Mouse (Mus musculus): ENCODE measurements around the gene Ube2q2. TPM values are rescaled to one million over a fixed set of nuclear protein-coding genes. Genes with fewer than 3 reads are reported as not detected.
"Not testable (repeated sequence)": the region's sequence is repeated elsewhere in the genome, so short reads cannot be mapped to it uniquely, and the experiment has no call there.

Gene Ube2q2
- polyA plus RNA-seq, 1 experiment from 2014 or later, result 24.3 TPM

DNA sequence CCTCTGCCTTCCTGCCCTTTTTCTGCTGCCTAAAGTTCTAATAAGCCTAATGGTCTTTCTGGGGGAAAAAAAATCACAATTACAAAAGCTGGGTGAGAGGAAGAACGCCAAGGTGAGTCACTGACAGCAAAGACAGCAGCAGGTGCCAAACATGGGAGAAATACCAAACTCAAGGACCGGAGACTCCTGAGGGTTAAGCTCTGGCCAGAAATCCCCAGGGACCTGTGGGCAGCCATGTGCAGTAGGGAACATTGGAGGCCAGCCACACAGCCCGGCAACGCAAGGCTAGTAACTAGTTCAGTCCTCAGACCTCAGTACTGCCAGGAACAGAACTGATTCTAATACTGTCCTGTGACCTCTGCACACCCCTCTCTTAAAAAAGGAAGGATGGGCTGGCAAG lies 79.5 kb downstream of the Ube2q2 start:
- Histone ChIP-seq H3K36me3 (ENCODE audit: control insufficient read depth, insufficient read depth, low read length) (peaks cover 24% of the 10 kb centered on the region), H3K4me1 (ENCODE audit: control insufficient read depth, insufficient read depth, low read length) (no peaks in the 10 kb centered on the region), H3K9ac (ENCODE audit: low read length) (no peak overlapping the region), H3K27ac (ENCODE audit: low read depth, low read length) (no peak overlapping the region), H3K27me3 (replicated peaks; ENCODE audit: control insufficient read depth, insufficient read depth, low read length) (no peaks in the 10 kb centered on the region), H3K4me3 (ENCODE audit: low read depth, low read length) (no peak overlapping the region), H3K4me2 (ENCODE audit: low read length) (no peak overlapping the region), H3K9me3 (replicated peaks; ENCODE audit: control insufficient read depth, low read length) (no peaks in the 10 kb centered on the region)
- 92% methylated on average over 4 of the region's 4 CpGs for WGBS
- DNase-seq (ENCODE audit: low spot score) (no peak), ATAC-seq (no peak)

DNA sequence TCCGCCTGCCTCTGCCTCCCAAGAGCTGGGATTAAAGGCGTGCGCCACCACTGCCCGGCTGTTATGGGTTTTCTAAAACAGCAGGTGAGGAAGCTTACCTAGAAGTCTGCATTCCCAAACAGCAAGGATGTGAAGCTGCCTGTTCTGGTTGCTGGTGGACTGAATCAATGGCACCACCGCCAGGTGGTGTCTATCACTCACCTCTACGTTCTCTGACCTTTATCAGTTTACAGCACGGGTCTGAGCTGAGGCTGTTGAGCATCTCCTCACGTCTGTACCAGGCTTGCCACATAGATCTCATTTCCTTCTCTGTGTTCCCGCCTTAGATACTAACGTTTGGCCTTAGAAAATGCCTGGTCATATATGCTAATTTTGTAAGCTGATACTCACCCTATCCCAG lies 80.4 kb downstream of the Ube2q2 start:
- no peaks in the 10 kb centered on the region for H3K9me3 ChIP-seq (replicated peaks; ENCODE audit: control insufficient read depth, low read length)
- H3K27ac ChIP-seq (ENCODE audit: low read depth, low read length), result no peak overlapping the region
- no peaks in the 10 kb centered on the region for H3K4me1 ChIP-seq (ENCODE audit: control insufficient read depth, insufficient read depth, low read length)
- ATAC-seq (no peak), DNase-seq (ENCODE audit: low spot score) (no peak)
- WGBS, result 75% methylated on average over 10 of the region's 10 CpGs
- no peak overlapping the region for H3K4me2 ChIP-seq (ENCODE audit: low read length)
- H3K9ac ChIP-seq (ENCODE audit: low read length), result no peak overlapping the region
- H3K4me3 ChIP-seq (ENCODE audit: low read depth, low read length), result no peak overlapping the region
- H3K36me3 ChIP-seq (ENCODE audit: control insufficient read depth, insufficient read depth, low read length), result peaks cover 16% of the 10 kb centered on the region
- no peaks in the 10 kb centered on the region for H3K27me3 ChIP-seq (replicated peaks; ENCODE audit: control insufficient read depth, insufficient read depth, low read length)

DNA sequence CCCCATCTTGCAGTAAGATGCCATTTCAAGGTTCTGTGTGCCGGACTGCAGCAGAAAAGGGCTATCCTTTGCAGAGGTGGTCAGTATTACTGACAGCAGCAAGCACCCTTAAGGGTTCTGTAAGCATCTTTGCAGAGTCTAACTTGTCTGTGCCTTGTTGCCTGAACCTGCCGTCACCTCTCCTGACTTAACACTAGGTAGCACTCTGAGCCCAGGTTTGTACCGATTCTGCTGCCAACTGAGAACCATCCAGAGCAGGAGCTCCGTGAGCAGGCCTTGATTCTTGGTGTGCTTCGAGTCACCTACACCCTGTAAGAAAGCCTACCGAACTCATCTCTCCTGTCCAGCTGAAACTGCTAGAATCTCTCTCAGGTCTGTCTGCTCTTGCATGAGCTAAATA lies 82.9 kb downstream of the Ube2q2 start:
- Histone ChIP-seq H3K9ac (ENCODE audit: low read length) (no peak overlapping the region), H3K4me2 (ENCODE audit: low read length) (no peak overlapping the region), H3K4me1 (ENCODE audit: control insufficient read depth, insufficient read depth, low read length) (no peaks in the 10 kb centered on the region), H3K36me3 (ENCODE audit: control insufficient read depth, insufficient read depth, low read length) (no peaks in the 10 kb centered on the region), H3K9me3 (replicated peaks; ENCODE audit: control insufficient read depth, low read length) (no peaks in the 10 kb centered on the region), H3K27me3 (replicated peaks; ENCODE audit: control insufficient read depth, insufficient read depth, low read length) (no peaks in the 10 kb centered on the region), H3K27ac (ENCODE audit: low read depth, low read length) (no peak overlapping the region), H3K4me3 (ENCODE audit: low read depth, low read length) (no peak overlapping the region)
- DNase-seq (ENCODE audit: low spot score) (no peak), ATAC-seq (no peak)
- 70% methylated on average over 6 of the region's 6 CpGs for WGBS

DNA sequence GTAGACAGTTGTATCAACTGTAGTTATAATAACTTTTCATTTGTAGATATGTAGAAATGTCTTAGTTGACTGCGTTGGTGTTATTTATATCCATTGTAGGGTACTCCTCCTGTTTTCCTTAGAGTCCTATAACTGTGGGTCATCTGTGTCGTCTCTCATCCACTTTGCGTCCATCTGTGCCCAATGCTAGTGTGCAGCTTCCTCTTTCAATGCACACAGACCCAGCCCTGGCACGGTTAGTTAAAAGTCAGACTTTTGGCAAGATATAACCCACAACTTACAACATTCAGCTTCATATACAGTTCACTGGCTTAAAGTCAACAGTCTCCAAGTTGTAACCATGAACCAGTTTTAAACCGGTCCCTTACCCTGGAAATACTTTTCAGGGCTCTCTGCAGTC lies 83.5 kb downstream of the Ube2q2 start:
- 97% methylated on average over 5 of the region's 5 CpGs for WGBS
- Histone ChIP-seq H3K9me3 (replicated peaks; ENCODE audit: control insufficient read depth, low read length) (no peaks in the 10 kb centered on the region), H3K9ac (ENCODE audit: low read length) (no peak overlapping the region), H3K27me3 (replicated peaks; ENCODE audit: control insufficient read depth, insufficient read depth, low read length) (no peaks in the 10 kb centered on the region), H3K4me3 (ENCODE audit: low read depth, low read length) (no peak overlapping the region), H3K4me2 (ENCODE audit: low read length) (no peak overlapping the region), H3K36me3 (ENCODE audit: control insufficient read depth, insufficient read depth, low read length) (no peaks in the 10 kb centered on the region), H3K4me1 (ENCODE audit: control insufficient read depth, insufficient read depth, low read length) (no peaks in the 10 kb centered on the region), H3K27ac (ENCODE audit: low read depth, low read length) (no peak overlapping the region)
- DNase-seq (ENCODE audit: low spot score) (no peak), ATAC-seq (no peak)

DNA sequence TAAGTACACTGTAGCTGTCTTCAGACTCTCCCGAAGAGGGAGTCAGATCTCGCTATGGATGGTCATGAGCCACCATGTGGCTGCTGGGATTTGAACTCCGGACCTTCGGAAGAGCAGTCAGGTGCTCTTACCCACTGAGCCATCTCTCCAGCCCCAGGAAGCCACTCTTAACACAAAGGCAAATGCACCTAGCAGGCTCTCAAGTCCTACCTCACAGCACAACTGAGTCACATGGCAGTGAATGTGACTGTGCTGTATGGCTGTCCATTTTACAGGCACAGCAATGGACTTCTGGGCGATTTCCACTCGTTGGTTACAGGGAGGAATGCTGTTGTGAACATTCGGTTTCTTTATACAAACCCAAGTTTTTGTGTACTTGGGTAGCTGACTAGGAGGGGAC lies 83.9 kb downstream of the Ube2q2 start:
- 90% methylated on average over 7 of the region's 7 CpGs for WGBS
- Histone ChIP-seq H3K27ac (ENCODE audit: low read depth, low read length) (no peak overlapping the region), H3K9ac (ENCODE audit: low read length) (no peak overlapping the region), H3K4me3 (ENCODE audit: low read depth, low read length) (no peak overlapping the region), H3K36me3 (ENCODE audit: control insufficient read depth, insufficient read depth, low read length) (no peaks in the 10 kb centered on the region), H3K9me3 (replicated peaks; ENCODE audit: control insufficient read depth, low read length) (no peaks in the 10 kb centered on the region), H3K4me1 (ENCODE audit: control insufficient read depth, insufficient read depth, low read length) (no peaks in the 10 kb centered on the region), H3K27me3 (replicated peaks; ENCODE audit: control insufficient read depth, insufficient read depth, low read length) (no peaks in the 10 kb centered on the region), H3K4me2 (ENCODE audit: low read length) (no peak overlapping the region)
- no peak for DNase-seq (ENCODE audit: low spot score)
- no peak for ATAC-seq

DNA sequence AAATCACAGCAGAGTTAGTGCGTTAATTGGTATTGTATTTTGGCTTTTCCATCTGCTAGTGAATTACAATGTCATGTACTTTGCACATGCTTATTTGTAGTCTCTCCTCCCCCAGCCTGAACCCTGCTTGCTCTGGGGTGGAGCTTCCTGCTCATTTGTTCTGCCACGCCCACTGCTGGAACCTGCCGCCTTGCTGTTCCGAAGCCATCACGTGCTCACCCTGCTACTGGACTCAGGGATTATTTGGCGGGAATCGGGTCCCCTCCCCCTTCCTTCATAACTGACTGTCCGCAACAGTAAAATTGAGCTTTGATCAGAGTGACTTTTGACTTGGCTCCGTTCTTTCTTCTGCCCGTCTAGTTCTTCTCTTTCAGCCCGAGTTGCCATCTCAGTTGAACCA lies 84.4 kb downstream of the Ube2q2 start:
- 74% methylated on average over 11 of the region's 11 CpGs for WGBS

DNA sequence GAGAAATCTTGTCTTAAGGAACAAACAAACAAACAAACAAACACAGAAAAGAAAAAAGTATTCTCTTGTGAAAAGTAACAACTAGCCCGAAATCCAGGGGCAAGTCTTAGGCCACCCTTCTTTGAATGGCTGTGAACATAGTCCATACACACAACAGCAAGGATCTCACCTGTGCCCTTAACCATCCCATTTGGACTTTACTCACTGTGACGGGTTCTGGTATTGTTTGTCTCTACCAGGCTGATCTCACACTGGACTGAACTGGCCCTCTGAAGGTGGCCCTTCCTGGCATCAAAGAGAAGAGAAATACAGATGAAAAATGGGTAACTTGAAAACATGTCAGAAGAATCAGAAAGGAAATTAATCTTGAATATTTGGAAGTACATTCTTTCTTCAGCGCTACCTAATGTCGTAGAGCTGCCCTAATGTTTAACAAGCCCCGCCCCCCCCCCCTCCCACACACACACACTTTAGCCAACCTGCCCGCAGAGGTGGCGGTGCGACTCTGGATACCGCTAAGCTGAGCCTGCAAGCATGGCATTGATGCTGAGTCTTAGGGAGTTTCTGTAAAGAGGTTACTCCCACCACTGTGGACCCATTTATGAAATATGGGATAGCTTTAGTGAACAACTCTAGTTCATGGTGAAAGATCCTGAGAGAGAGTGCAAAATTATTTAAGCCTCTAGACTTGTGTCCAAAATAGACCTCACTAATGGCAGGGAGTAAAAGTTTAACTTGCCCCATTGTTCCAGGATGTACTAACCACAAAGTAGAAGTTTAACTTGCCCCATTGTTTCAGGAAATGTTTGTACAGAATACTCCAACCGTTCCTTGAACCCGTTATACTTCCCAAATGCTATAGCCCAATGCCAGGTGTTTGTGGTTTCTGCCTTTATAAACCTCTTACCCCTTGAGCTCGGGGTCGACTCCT lies 87.8 kb downstream of the Ube2q2 start:
- DNase-seq (ENCODE audit: low spot score), result no peak
- 82% methylated on average over 13 of the region's 13 CpGs for WGBS
- no peaks in the 10 kb centered on the region for H3K27me3 ChIP-seq (replicated peaks; ENCODE audit: control insufficient read depth, insufficient read depth, low read length)
- no peak overlapping the region for H3K9ac ChIP-seq (ENCODE audit: low read length)
- H3K4me3 ChIP-seq (ENCODE audit: low read depth, low read length), result no peak overlapping the region
- no peak overlapping the region for H3K27ac ChIP-seq (ENCODE audit: low read depth, low read length)
- H3K4me1 ChIP-seq (ENCODE audit: control insufficient read depth, insufficient read depth, low read length), result no peaks in the 10 kb centered on the region
- H3K9me3 ChIP-seq (replicated peaks; ENCODE audit: control insufficient read depth, low read length), result no peaks in the 10 kb centered on the region
- no peaks in the 10 kb centered on the region for H3K36me3 ChIP-seq (ENCODE audit: control insufficient read depth, insufficient read depth, low read length)
- no peak for ATAC-seq
- no peak overlapping the region for H3K4me2 ChIP-seq (ENCODE audit: low read length)

More for the DNA sequence above, 84.4 kb downstream of the Ube2q2 start:
- not testable (repeated sequence) for H3K4me1 ChIP-seq (ENCODE audit: control insufficient read depth, insufficient read depth, low read length); H3K27me3 ChIP-seq (replicated peaks; ENCODE audit: control insufficient read depth, insufficient read depth, low read length); H3K4me2 ChIP-seq (ENCODE audit: low read length); DNase-seq (ENCODE audit: low spot score); H3K4me3 ChIP-seq (ENCODE audit: low read depth, low read length); H3K36me3 ChIP-seq (ENCODE audit: control insufficient read depth, insufficient read depth, low read length); H3K27ac ChIP-seq (ENCODE audit: low read depth, low read length); ATAC-seq; H3K9me3 ChIP-seq (replicated peaks; ENCODE audit: control insufficient read depth, low read length); H3K9ac ChIP-seq (ENCODE audit: low read length)

DNA sequence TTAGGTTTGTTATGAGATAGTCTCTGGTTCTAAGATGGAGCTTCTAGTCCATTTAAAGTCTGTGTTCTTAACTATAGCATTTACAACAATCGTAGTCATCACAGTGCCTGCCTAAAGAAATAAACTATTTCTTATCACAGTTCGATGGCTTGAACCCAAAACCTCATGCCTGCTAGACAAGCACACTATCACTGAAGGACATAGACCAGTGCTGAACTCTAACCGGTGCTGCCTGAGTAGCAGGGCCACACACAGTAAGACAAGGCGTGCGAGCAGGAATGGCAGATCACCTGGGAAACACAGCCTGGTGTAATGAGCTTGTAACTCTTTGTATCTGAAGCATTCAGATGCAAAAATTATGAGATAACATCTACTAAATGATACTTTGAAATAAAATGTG lies 92.2 kb downstream of the Ube2q2 start:
- no peaks in the 10 kb centered on the region for H3K4me1 ChIP-seq (ENCODE audit: control insufficient read depth, insufficient read depth, low read length)
- no peak overlapping the region for H3K4me2 ChIP-seq (ENCODE audit: low read length)
- 92% methylated on average over 5 of the region's 5 CpGs for WGBS
- DNase-seq (ENCODE audit: low spot score) (no peak), ATAC-seq (no peak)
- no peaks in the 10 kb centered on the region for H3K9me3 ChIP-seq (replicated peaks; ENCODE audit: control insufficient read depth, low read length)
- no peak overlapping the region for H3K9ac ChIP-seq (ENCODE audit: low read length)
- no peaks in the 10 kb centered on the region for H3K36me3 ChIP-seq (ENCODE audit: control insufficient read depth, insufficient read depth, low read length)
- no peaks in the 10 kb centered on the region for H3K27me3 ChIP-seq (replicated peaks; ENCODE audit: control insufficient read depth, insufficient read depth, low read length)
- no peak overlapping the region for H3K27ac ChIP-seq (ENCODE audit: low read depth, low read length)
- no peak overlapping the region for H3K4me3 ChIP-seq (ENCODE audit: low read depth, low read length)

DNA sequence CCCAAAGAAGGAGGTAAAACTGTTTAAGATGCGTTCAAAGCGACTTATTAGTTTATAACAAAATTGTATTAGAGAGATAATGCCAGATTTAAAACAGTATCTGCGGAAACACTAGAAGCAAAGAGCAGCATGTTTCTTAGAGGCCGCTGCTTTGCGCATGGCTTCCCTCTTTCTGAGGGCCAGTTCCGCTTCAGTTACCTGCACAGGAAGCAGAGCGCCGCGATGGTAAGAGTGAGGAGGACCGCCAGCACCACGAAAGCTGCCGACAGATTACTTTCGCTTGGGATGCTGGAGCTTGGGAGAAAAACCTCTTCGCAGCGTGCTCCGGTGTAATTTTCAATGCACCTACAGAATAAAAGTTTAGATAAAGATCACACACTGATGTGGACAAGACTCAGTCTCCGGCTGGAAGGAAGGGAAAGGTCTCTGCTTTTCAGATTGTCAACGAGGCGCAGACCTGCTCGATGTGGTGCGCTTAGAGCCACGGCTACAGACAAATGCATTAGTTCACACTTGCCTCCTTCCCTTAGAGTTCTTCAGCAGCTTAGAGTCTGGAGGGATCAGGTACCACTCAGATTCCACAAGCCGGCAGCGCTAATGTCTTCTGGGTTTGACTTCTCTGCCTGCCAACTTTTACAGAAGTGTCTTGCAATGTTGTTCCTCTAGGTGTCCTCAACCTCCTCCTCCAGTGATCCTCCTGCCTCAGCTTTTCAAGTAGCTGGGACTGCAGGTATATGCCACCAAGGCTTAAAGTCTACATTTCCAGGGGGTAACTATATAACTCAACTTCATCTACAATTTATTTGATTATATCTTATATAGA lies 93.4 kb downstream of the Ube2q2 start:
- no peak overlapping the region for H3K4me3 ChIP-seq (ENCODE audit: low read depth, low read length)
- no peaks in the 10 kb centered on the region for H3K36me3 ChIP-seq (ENCODE audit: control insufficient read depth, insufficient read depth, low read length)
- H3K9me3 ChIP-seq (replicated peaks; ENCODE audit: control insufficient read depth, low read length), result no peaks in the 10 kb centered on the region
- H3K9ac ChIP-seq (ENCODE audit: low read length), result no peak overlapping the region
- H3K4me2 ChIP-seq (ENCODE audit: low read length), result peak overlapping the region; percentile 42
- DNase-seq (ENCODE audit: low spot score) (peak; percentile 11), ATAC-seq (no peak)
- H3K4me1 ChIP-seq (ENCODE audit: control insufficient read depth, insufficient read depth, low read length), result no peaks in the 10 kb centered on the region
- 46% methylated on average over 24 of the region's 24 CpGs for WGBS
- no peaks in the 10 kb centered on the region for H3K27me3 ChIP-seq (replicated peaks; ENCODE audit: control insufficient read depth, insufficient read depth, low read length)
- H3K27ac ChIP-seq (ENCODE audit: low read depth, low read length), result no peak overlapping the region
